Mouse (Mus musculus) liver, embryonic 13.5 days (tissue): Measurements from ENCODE around the gene Msln. TPM values are rescaled to one million over a fixed set of nuclear protein-coding genes. Genes with fewer than 3 reads are reported as not detected.

Experiments used
- ATAC-seq: fragments of 200-750 bp; cut with Nextera tagmentation; 2 replicates; pipeline ENCODE4 v1.8.0; 2017; ENCODE audit warnings: low read depth, mild to moderate bottlenecking, moderate number of reproducible peaks, moderate library complexity
- DNase-seq: peaks from one replicate; pipeline ENCODE4 v3.0.0; 2022
- H3K27ac ChIP-seq: fragments of 300-500 bp; sonication (generic); 2 replicates; pipeline ENCODE4 v1.5.1; 2015; ENCODE audit warnings: moderate library complexity, mild to moderate bottlenecking, inconsistent platforms
- H3K27me3 ChIP-seq: fragments of 300-500 bp; sonication (generic); 2 replicates; pipeline ENCODE4 v1.6.1; 2015; ENCODE audit warnings: mild to moderate bottlenecking, inconsistent platforms
- H3K36me3 ChIP-seq: fragments of 300-500 bp; sonication (generic); 2 replicates; pipeline ENCODE4 v1.6.1; 2015; ENCODE audit warnings: mild to moderate bottlenecking, inconsistent platforms
- H3K4me1 ChIP-seq: fragments of 300-500 bp; sonication (generic); replicated peaks from 2 replicates; pipeline ENCODE4 v1.6.1; 2015; ENCODE audit warnings: inconsistent platforms
- H3K4me2 ChIP-seq: fragments of 300-500 bp; sonication (generic); 2 replicates; pipeline ENCODE4 v1.6.1; 2015; ENCODE audit warnings: inconsistent platforms, mild to moderate bottlenecking, moderate library complexity
- H3K4me3 ChIP-seq: fragments of 300-500 bp; sonication (generic); replicated peaks from 2 replicates; pipeline ENCODE4 v1.5.1; 2015; ENCODE audit warnings: mild to moderate bottlenecking, inconsistent platforms
- H3K9ac ChIP-seq: fragments of 300-500 bp; sonication (generic); 2 replicates; pipeline ENCODE4 v1.6.1; 2015; ENCODE audit warnings: mild to moderate bottlenecking, inconsistent platforms
- H3K9me3 ChIP-seq: fragments of 300-500 bp; sonication (generic); replicated peaks from 2 replicates; pipeline ENCODE4 v1.6.1; 2016; ENCODE audit warnings: inconsistent platforms
- WGBS: fragments of 180-500 bp; shearing (Covaris S2); methylation state at CpG from one replicate; pipeline ENCODE4 v1.1.7; 2015; ENCODE audit not compliant: insufficient replicate concordance; 5-methylcytosine and 5-hydroxymethylcytosine counted together
- polyA plus RNA-seq: library from polyadenylated mRNA; unstranded; fragments of >200 nt; fragmentation: Nextera tagmentation; extraction: Ambion mirVana; gene quantifications from 2 replicates; pipeline ENCODE4 v1.2.1, GENCODE M21; 2015

The Msln gene
- polyA plus RNA-seq, 1 experiment from 2014 or later, result 0.81 TPM

GRCm38 (mm10) chr17:25786781-25787504, 32.8 kb upstream of the Msln start:
- Histone ChIP-seq H3K4me3 (no peak overlapping the region), H3K4me1 (peaks cover 35% of the 10 kb centered on the region), H3K27me3 (no peaks in the 10 kb centered on the region), H3K4me2 (no peak overlapping the region), H3K9ac (no peak overlapping the region), H3K9me3 (no peaks in the 10 kb centered on the region), H3K27ac (no peak overlapping the region), H3K36me3 (peaks cover 48% of the 10 kb centered on the region)
- ATAC-seq (no peak), DNase-seq (no peak)
- WGBS, result 83% methylated on average over 9 of the region's 9 CpGs

GRCm38 (mm10) chr17:25786280-25786679, 32.1 kb upstream of the Msln start, which contains the start of gene Ccdc78:
TSS of gene Ccdc78 (plus strand) at chr17:25786580.
- Histone ChIP-seq H3K9me3 (no peaks in the 10 kb centered on the region), H3K9ac (peak within 1 kb of the TSS; percentile 75), H3K27ac (peak within 1 kb of the TSS; percentile 15), H3K4me1 (peaks cover 31% of the 10 kb centered on the region), H3K27me3 (no peaks in the 10 kb centered on the region), H3K4me3 (peak within 1 kb of the TSS; percentile 69), H3K36me3 (peaks cover 55% of the 10 kb centered on the region), H3K4me2 (peak within 1 kb of the TSS; percentile 80)
- ATAC-seq (no peak), DNase-seq (no peak)
- 69% methylated on average over 3 of the region's 3 CpGs for WGBS

- H3K36me3 ChIP-seq, result peaks cover 60% of the 10 kb centered on the region
- H3K4me1 ChIP-seq, result peaks cover 22% of the 10 kb centered on the region
- WGBS, result under 1% methylated on average over 23 of the region's 23 CpGs
- peak within 1 kb of the TSS; percentile 43 for H3K27ac ChIP-seq
- peak within 1 kb of the TSS; percentile 80 for H3K4me2 ChIP-seq
- peak within 1 kb of the TSS; percentile 69 for H3K4me3 ChIP-seq
- H3K9me3 ChIP-seq, result no peaks in the 10 kb centered on the region
- ATAC-seq (peak; percentile 86), DNase-seq (peak; percentile 93)
- H3K27me3 ChIP-seq, result no peaks in the 10 kb centered on the region
- H3K9ac ChIP-seq, result peak within 1 kb of the TSS; percentile 75
Measured at GRCm38 (mm10) chr17:25785281-25785745, 31.1 kb upstream of the Msln start, which contains the start of gene Haghl. TSS of gene Haghl (minus strand) at chr17:25785673.

GRCm38 (mm10) chr17:25783861-25784574, 29.8 kb upstream of the Msln start:
- peaks cover 21% of the 10 kb centered on the region for H3K4me1 ChIP-seq
- peak overlapping the region; percentile 69 for H3K4me3 ChIP-seq
- H3K9ac ChIP-seq, result 0 out of 2 replicates have a peak overlapping the region, but pooled peaks have one; percentile 75
- H3K27me3 ChIP-seq, result no peaks in the 10 kb centered on the region
- H3K36me3 ChIP-seq, result peaks cover 61% of the 10 kb centered on the region
- no peaks in the 10 kb centered on the region for H3K9me3 ChIP-seq
- ATAC-seq, result no peak
- DNase-seq, result no peak
- 77% methylated on average over 15 of the region's 15 CpGs for WGBS
- H3K27ac ChIP-seq, result no peak overlapping the region
- H3K4me2 ChIP-seq, result peak overlapping the region; percentile 80

GRCm38 (mm10) chr17:25783086-25783485, 28.9 kb upstream of the Msln start:
- Histone ChIP-seq H3K4me2 (no peak overlapping the region), H3K27me3 (no peaks in the 10 kb centered on the region), H3K9ac (no peak overlapping the region), H3K4me3 (no peak overlapping the region), H3K9me3 (no peaks in the 10 kb centered on the region), H3K36me3 (peaks cover 64% of the 10 kb centered on the region), H3K27ac (no peak overlapping the region), H3K4me1 (peaks cover 21% of the 10 kb centered on the region)
- no peak for ATAC-seq
- DNase-seq, result no peak
- 79% methylated on average over 7 of the region's 7 CpGs for WGBS

- H3K9me3 ChIP-seq, result no peaks in the 10 kb centered on the region
- no peaks in the 10 kb centered on the region for H3K27me3 ChIP-seq
- 77% methylated on average over 6 of the region's 6 CpGs for WGBS
- ATAC-seq, result no peak
- no peak overlapping the region for H3K4me2 ChIP-seq
- DNase-seq, result no peak
- H3K4me3 ChIP-seq, result no peak overlapping the region
- H3K27ac ChIP-seq, result no peak overlapping the region
- H3K4me1 ChIP-seq, result peaks cover 21% of the 10 kb centered on the region
- H3K36me3 ChIP-seq, result peaks cover 68% of the 10 kb centered on the region
- H3K9ac ChIP-seq, result no peak overlapping the region
Measured at GRCm38 (mm10) chr17:25781339-25781738, 27.2 kb upstream of the Msln start.

- H3K9me3 ChIP-seq, result no peaks in the 10 kb centered on the region
- ATAC-seq (no peak), DNase-seq (no peak)
- H3K4me1 ChIP-seq, result peaks cover 18% of the 10 kb centered on the region
- H3K27ac ChIP-seq, result no peak overlapping the region
- peaks cover 60% of the 10 kb centered on the region for H3K36me3 ChIP-seq
- 87% methylated on average over 5 of the region's 5 CpGs for WGBS
- no peak overlapping the region for H3K4me2 ChIP-seq
- H3K9ac ChIP-seq, result no peak overlapping the region
- H3K4me3 ChIP-seq, result no peak overlapping the region
- H3K27me3 ChIP-seq, result no peaks in the 10 kb centered on the region
Measured at GRCm38 (mm10) chr17:25777948-25778347, 23.8 kb upstream of the Msln start.

- H3K4me3 ChIP-seq, result 0 out of 2 replicates have a peak overlapping the region, but pooled peaks have one; percentile 73
- peak overlapping the region; percentile 26; the same call in 1 of the 2 replicates for H3K9ac ChIP-seq
- H3K36me3 ChIP-seq, result peaks cover 36% of the 10 kb centered on the region
- H3K4me1 ChIP-seq, result peaks cover 18% of the 10 kb centered on the region
- WGBS, result 70% methylated on average over 10 of the region's 10 CpGs
- H3K27ac ChIP-seq, result no peak overlapping the region
- DNase-seq, result no peak
- H3K27me3 ChIP-seq, result peaks cover 5% of the 10 kb centered on the region; the same call in 1 of the 2 replicates
- no peak for ATAC-seq
- peak overlapping the region; percentile 79; the same call in 1 of the 2 replicates for H3K4me2 ChIP-seq
- no peaks in the 10 kb centered on the region for H3K9me3 ChIP-seq
Measured at GRCm38 (mm10) chr17:25775318-25776062, 21.3 kb upstream of the Msln start.

GRCm38 (mm10) chr17:25773549-25774120, 19.5 kb upstream of the Msln start, which contains the start of gene Narfl:
TSS of gene Narfl (plus strand) at chr17:25773776.
- H3K27me3 ChIP-seq, result peaks cover 11% of the 10 kb centered on the region
- DNase-seq (peak; percentile 94), ATAC-seq (peak; percentile 82)
- peak within 1 kb of the TSS; percentile 73 for H3K4me3 ChIP-seq
- H3K27ac ChIP-seq, result no peak within 1 kb of the TSS
- H3K4me2 ChIP-seq, result peak within 1 kb of the TSS; percentile 79
- peaks cover 18% of the 10 kb centered on the region for H3K4me1 ChIP-seq
- H3K9me3 ChIP-seq, result no peaks in the 10 kb centered on the region
- WGBS, result under 1% methylated on average over 37 of the region's 37 CpGs
- H3K36me3 ChIP-seq, result peaks cover 19% of the 10 kb centered on the region
- peak within 1 kb of the TSS; percentile 82 for H3K9ac ChIP-seq

- Histone ChIP-seq H3K9ac (no peak overlapping the region), H3K4me1 (peaks cover 3% of the 10 kb centered on the region), H3K9me3 (no peaks in the 10 kb centered on the region), H3K27ac (no peak overlapping the region), H3K4me3 (no peak overlapping the region), H3K4me2 (no peak overlapping the region), H3K27me3 (peaks cover 27% of the 10 kb centered on the region), H3K36me3 (no peaks in the 10 kb centered on the region)
- no peak for DNase-seq
- ATAC-seq, result no peak
- 51% methylated on average over 9 of the region's 9 CpGs for WGBS
Measured at GRCm38 (mm10) chr17:25769331-25769730, 15.2 kb upstream of the Msln start.
